ENCODE assay signal across 12 mouse cellular contexts in the genomic region with DNA sequence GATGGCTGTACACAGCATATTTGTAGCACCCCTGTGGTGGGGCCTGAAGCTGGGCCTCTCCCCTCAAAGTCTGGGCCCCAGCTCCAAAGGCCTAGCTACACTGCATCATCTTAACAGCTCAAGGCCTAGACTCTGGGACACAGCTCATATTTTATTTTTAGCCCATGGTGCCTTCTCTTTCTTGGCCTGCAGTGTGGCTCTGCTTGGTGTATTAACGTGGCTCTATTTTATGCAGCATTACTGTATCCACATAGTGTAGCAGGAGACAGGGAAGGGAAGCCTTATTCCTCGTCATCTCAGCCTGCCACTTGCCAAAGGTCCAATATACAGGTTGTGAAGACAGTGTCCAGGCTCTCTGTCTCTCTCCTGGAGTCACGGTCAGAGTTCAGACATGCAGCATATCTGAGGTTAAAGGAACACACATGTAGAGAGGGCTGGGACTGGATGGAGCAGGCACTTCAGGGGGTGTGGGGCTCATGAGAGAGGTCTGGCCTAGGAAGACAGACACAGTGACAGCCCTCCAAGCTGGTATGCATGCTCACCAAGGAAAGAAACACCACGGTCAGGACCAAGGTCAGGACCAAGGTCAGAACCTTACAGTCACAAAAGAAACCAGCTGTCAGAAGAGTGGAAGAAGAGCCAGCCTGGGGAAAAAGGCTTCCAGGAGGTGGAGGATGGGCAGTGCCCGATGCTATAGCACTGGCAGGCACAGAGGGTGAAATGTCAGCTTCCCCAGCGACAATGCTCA. TPM values are rescaled to one million over a fixed set of nuclear protein-coding genes. Genes with fewer than 3 reads are reported as not detected.
DNase-seq lines count a peak whose midpoint lies in the region; ATAC-seq lines count a peak whose summit lies in the region.
"Had no signal": no experiment of that assay in that cellular context is flagged by ENCODE, and none has a peak within 500 bp of the region (broad histone marks: within the 10 kb centered on the region; RNA-seq: fewer than 3 reads in every experiment).

No protein-coding gene starts in this region.

- 50% methylated on average over 6 of the region's 6 CpGs for WGBS in heart, embryonic 12.5 days
- WGBS in neural tube, embryonic 15.5 days: 79% methylated on average over 6 of the region's 6 CpGs
- WGBS in stomach, embryonic 16.5 days: 64% methylated on average over 6 of the region's 6 CpGs

- no peak for ATAC-seq in heart, embryonic 12.5 days (ENCODE audit: insufficient number of reproducible peaks, low FRiP score)
- no peak for ATAC-seq in neural tube, embryonic 15.5 days (ENCODE audit: low FRiP score)
- ATAC-seq in erythroblast, adult 5-6 weeks (replicated peaks; ENCODE audit: low FRiP score, poor library complexity, severe bottlenecking): 0 out of 2 replicates have a peak, but pooled peaks have one; percentile 38
- 0 out of 2 replicates have a peak, but pooled peaks have one; percentile 29 for ATAC-seq in stomach, embryonic 16.5 days (ENCODE audit: insufficient read depth, low FRiP score)

- H3K36me3 ChIP-seq in heart, embryonic 12.5 days: no peaks in the 10 kb centered on the region
- peaks cover 17% of the 10 kb centered on the region for H3K36me3 ChIP-seq in neural tube, embryonic 15.5 days
- no peaks in the 10 kb centered on the region for H3K36me3 ChIP-seq in stomach, embryonic 16.5 days (ENCODE audit: control insufficient read depth, insufficient read depth, low read length)
- H3K36me3 ChIP-seq: forebrain, embryonic 12.5 days had no signal

- no peak for DNase-seq in heart, adult 8-10 months (ENCODE audit: low spot score)
- DNase-seq in neural tube, embryonic 10.5 days (ENCODE audit: extremely low spot score, low spot score): no peak
- no peak for DNase-seq in cerebellum, adult 8-10 months
- no peak for DNase-seq in thymus, postnatal 25 days
- DNase-seq: lung, postnatal 10 days had no signal

- H3K27ac ChIP-seq in heart, embryonic 12.5 days (ENCODE audit: poor library complexity, severe bottlenecking): peak overlapping the region; percentile 92
- H3K27ac ChIP-seq in neural tube, embryonic 15.5 days (replicated peaks): 0 out of 2 replicates have a peak overlapping the region, but pooled peaks have one; percentile 18
- peak overlapping the region; percentile 39; the same call in 1 of the 2 replicates for H3K27ac ChIP-seq in stomach, embryonic 16.5 days (ENCODE audit: low read length)
- H3K27ac ChIP-seq: forebrain, embryonic 12.5 days had no signal

- H3K27me3 ChIP-seq in heart, embryonic 12.5 days (replicated peaks): no peaks in the 10 kb centered on the region
- no peaks in the 10 kb centered on the region for H3K27me3 ChIP-seq in neural tube, embryonic 15.5 days (replicated peaks)
- H3K27me3 ChIP-seq in stomach, embryonic 16.5 days (ENCODE audit: control insufficient read depth, insufficient read depth, low read length): no peaks in the 10 kb centered on the region
- H3K27me3 ChIP-seq: CH12.LX; forebrain, embryonic 12.5 days had no signal

- H3K4me3 ChIP-seq in heart, embryonic 12.5 days: no peak overlapping the region
- no peak overlapping the region for H3K4me3 ChIP-seq in neural tube, embryonic 15.5 days (replicated peaks)
- no peak overlapping the region for H3K4me3 ChIP-seq in stomach, embryonic 16.5 days (replicated peaks; ENCODE audit: low read length)
- H3K4me3 ChIP-seq: forebrain, embryonic 12.5 days had no signal

- 0 out of 2 replicates have a peak overlapping the region, but pooled peaks have one; percentile 32 for H3K9ac ChIP-seq in heart, embryonic 12.5 days
- H3K9ac ChIP-seq in neural tube, embryonic 15.5 days (replicated peaks): no peak overlapping the region
- H3K9ac ChIP-seq in stomach, embryonic 16.5 days (ENCODE audit: low read length): no peak overlapping the region
- H3K9ac ChIP-seq: forebrain, embryonic 12.5 days had no signal

- no peaks in the 10 kb centered on the region for H3K9me3 ChIP-seq in heart, embryonic 12.5 days (replicated peaks)
- no peaks in the 10 kb centered on the region for H3K9me3 ChIP-seq in neural tube, embryonic 15.5 days (replicated peaks)
- H3K9me3 ChIP-seq in stomach, embryonic 16.5 days (replicated peaks; ENCODE audit: control insufficient read depth, low read length): no peaks in the 10 kb centered on the region
- H3K9me3 ChIP-seq: forebrain, embryonic 12.5 days had no signal

- H3K4me2 ChIP-seq in heart, embryonic 12.5 days: no peak overlapping the region
- no peak overlapping the region for H3K4me2 ChIP-seq in neural tube, embryonic 15.5 days
- H3K4me2 ChIP-seq in stomach, embryonic 16.5 days (ENCODE audit: low read depth, low read length): no peak overlapping the region
- H3K4me2 ChIP-seq: forebrain, embryonic 12.5 days; liver, embryonic 11.5 days had no signal

- peaks cover 62% of the 10 kb centered on the region for H3K4me1 ChIP-seq in heart, embryonic 12.5 days (replicated peaks)
- peaks cover 31% of the 10 kb centered on the region for H3K4me1 ChIP-seq in neural tube, embryonic 15.5 days
- H3K4me1 ChIP-seq in stomach, embryonic 16.5 days (ENCODE audit: control insufficient read depth, insufficient read depth, low read length): peaks cover 3% of the 10 kb centered on the region; the same call in 1 of the 2 replicates

RNA-seq across cellular contexts. Expression of a gene that starts 52.7 kb away (rescaled TPM):
- polyA plus RNA-seq in heart, embryonic 12.5 days (2016; fragmentation: Nextera tagmentation; extraction: Ambion mirVana): 54.6 and 54.7 TPM in 2 replicates
- 10 to 100 TPM; 32.9 to 57.7 (median 53.5) TPM for total RNA-seq in heart, adult 8-10 months (2022)
- 12.0 and 18.0 TPM in 2 replicates for polyA plus RNA-seq in neural tube, embryonic 15.5 days (2015; fragmentation: Nextera tagmentation; extraction: Ambion mirVana)
- 1.0 TPM in 1 of 2 replicates, not detected in the other for total RNA-seq in erythroblast, adult 5-6 weeks (2015; ENCODE audit: low replicate concordance)
- 0.70 TPM in 1 of 2 replicates, not detected in the other for total RNA-seq in erythroblast, adult 5-6 weeks (2017; ENCODE audit: low replicate concordance)
- polyA plus RNA-seq in stomach, embryonic 16.5 days (2015; fragmentation: Nextera tagmentation; extraction: Ambion mirVana): 59.5 and 69.6 TPM in 2 replicates

Comparison
In these comparisons a context has a peak if more than half of its experiments do, and no peak if none do; other contexts are left out.
1. ATAC-seq: peak in erythroblast, adult 5-6 weeks (single experiment) and stomach, embryonic 16.5 days (single experiment); none in heart, embryonic 12.5 days (single experiment) and neural tube, embryonic 15.5 days (single experiment).
2. H3K27ac ChIP-seq: peak in every context shown above with its lines; median percentile 92 in heart, embryonic 12.5 days; 39 in stomach, embryonic 16.5 days; 18 in neural tube, embryonic 15.5 days.